Mouse (Mus musculus) hindbrain, postnatal 0 days (tissue): Measurements from ENCODE around the gene Sugp1. TPM values are rescaled to one million over a fixed set of nuclear protein-coding genes. Genes with fewer than 3 reads are reported as not detected.

Source experiments
- ATAC-seq: fragments of 200-750 bp; cut with Nextera tagmentation; 2 replicates; pipeline ENCODE4 v1.8.0; 2017; ENCODE audit warnings: mild to moderate bottlenecking, moderate TSS enrichment, moderate library complexity
- DNase-seq: peaks from one replicate; pipeline ENCODE4 v3.0.0-alpha.2; 2015; ENCODE audit warnings: low spot score
- H3K27ac ChIP-seq: fragments of 300-500 bp; sonication (generic); 2 replicates; pipeline ENCODE4 v1.5.1; 2014; ENCODE audit warnings: mild to moderate bottlenecking
- H3K27me3 ChIP-seq: fragments of 300-500 bp; sonication (generic); 2 replicates; pipeline ENCODE4 v1.6.1; 2014; ENCODE audit warnings: low read length, mixed read lengths; ENCODE audit not compliant: insufficient read depth
- H3K36me3 ChIP-seq: fragments of 300-500 bp; sonication (generic); 2 replicates; pipeline ENCODE4 v1.6.1; 2014; ENCODE audit warnings: low read length, mixed read lengths; ENCODE audit not compliant: insufficient read depth
- H3K4me1 ChIP-seq: fragments of 300-500 bp; sonication (generic); 2 replicates; pipeline ENCODE4 v1.6.1; 2014; ENCODE audit warnings: antibody characterized with exemption, low read length, mixed read lengths; ENCODE audit not compliant: insufficient read depth
- H3K4me2 ChIP-seq: fragments of 300-500 bp; sonication (generic); 2 replicates; pipeline ENCODE4 v1.6.1; 2014; ENCODE audit warnings: low read depth, mild to moderate bottlenecking, low read length, moderate library complexity, mixed read lengths
- H3K4me3 ChIP-seq: fragments of 300-500 bp; sonication (generic); 2 replicates; pipeline ENCODE4 v1.5.1; 2014; ENCODE audit warnings: low read length
- H3K9ac ChIP-seq: fragments of 300-500 bp; sonication (generic); replicated peaks from 2 replicates; pipeline ENCODE4 v1.6.1; 2014; ENCODE audit warnings: mild to moderate bottlenecking, low read length, moderate library complexity, mixed read lengths
- H3K9me3 ChIP-seq: fragments of 300-500 bp; sonication (generic); 2 replicates; pipeline ENCODE4 v1.6.1; 2016; ENCODE audit warnings: low read length, mixed read lengths
- CTCF ChIP-seq: IDR thresholded peaks from 2 replicates; pipeline ENCODE4 v1.5.1; 2016; ENCODE audit warnings: antibody characterized with exemption, control low read depth, low read depth
- WGBS: fragments of 180-500 bp; shearing (Covaris S2); extraction: QIAGEN DNeasy Blood & Tissue Kit; methylation state at CpG from one replicate; pipeline ENCODE4 v1.1.7; 2014; 5-methylcytosine and 5-hydroxymethylcytosine counted together
- polyA plus RNA-seq: library from polyadenylated mRNA; unstranded; fragments of >200 nt; fragmentation: Nextera tagmentation; extraction: Ambion mirVana; gene quantifications from 2 replicates; pipeline ENCODE4 v1.2.1, GENCODE M21; 2015
- total RNA-seq: library from RNA; depleted of rRNA; stranded (reverse); fragments of >200 nt; gene quantifications from 2 replicates; pipeline ENCODE4 v1.2.3, GENCODE M21; 2014

Gene Sugp1
- total and polyA plus RNA-seq, 2 experiments from 2014 or later, result 15.1 to 42.9 TPM

DNA sequence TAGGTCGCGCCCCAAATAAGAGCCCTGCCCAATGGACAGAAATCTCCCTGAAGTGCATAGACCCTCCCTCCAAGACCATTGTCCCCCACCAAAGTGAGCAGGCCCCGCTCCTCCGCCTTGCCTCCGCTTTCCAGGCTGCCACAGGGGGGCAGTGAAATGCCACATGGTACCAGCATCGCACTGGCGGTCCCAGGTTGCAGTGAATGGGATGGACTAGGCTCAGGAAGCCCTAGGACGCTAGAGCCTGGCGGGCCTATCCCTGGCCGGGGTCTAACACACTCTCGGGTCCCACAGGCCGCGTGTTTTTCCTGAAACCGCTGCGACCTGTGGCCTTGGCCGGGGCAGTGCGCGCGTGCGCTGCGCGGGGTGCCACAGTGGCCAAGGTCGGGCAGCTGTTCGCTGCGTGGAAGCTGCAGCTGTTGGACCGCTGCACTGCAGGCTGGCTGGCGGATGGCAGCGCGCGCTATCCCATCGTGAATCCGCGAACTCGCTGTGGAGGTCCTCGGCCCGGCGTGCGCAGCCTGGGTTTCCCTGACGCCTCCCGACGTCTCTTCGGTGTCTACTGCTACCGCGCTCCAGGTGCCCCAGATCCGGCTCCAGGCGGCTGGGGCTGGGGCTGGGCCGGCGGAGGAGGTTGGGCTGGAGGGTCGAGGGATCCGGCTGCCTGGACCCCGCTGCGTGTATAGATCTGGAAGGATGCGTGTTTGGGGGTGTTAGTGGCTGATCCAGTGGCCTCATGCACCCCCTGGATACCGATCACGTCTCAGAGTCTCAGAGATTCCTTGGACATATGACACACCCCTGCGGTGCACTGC, 45.4 kb downstream of the Sugp1 start:
- H3K36me3 ChIP-seq, result no peaks in the 10 kb centered on the region
- peak overlapping the region; percentile 49 for H3K9ac ChIP-seq
- TF ChIP-seq CTCF, result peak; percentile 87
- DNase-seq, result peak; percentile 77
- H3K4me1 ChIP-seq, result peaks cover 22% of the 10 kb centered on the region
- H3K4me3 ChIP-seq, result peak overlapping the region; percentile 37
- H3K27me3 ChIP-seq, result peaks cover 29% of the 10 kb centered on the region
- ATAC-seq, result peak; percentile 53
- 6% methylated on average over 56 of the region's 56 CpGs for WGBS
- H3K4me2 ChIP-seq, result peak overlapping the region; percentile 65
- no peak overlapping the region for H3K27ac ChIP-seq
- H3K9me3 ChIP-seq, result no peaks in the 10 kb centered on the region

DNA sequence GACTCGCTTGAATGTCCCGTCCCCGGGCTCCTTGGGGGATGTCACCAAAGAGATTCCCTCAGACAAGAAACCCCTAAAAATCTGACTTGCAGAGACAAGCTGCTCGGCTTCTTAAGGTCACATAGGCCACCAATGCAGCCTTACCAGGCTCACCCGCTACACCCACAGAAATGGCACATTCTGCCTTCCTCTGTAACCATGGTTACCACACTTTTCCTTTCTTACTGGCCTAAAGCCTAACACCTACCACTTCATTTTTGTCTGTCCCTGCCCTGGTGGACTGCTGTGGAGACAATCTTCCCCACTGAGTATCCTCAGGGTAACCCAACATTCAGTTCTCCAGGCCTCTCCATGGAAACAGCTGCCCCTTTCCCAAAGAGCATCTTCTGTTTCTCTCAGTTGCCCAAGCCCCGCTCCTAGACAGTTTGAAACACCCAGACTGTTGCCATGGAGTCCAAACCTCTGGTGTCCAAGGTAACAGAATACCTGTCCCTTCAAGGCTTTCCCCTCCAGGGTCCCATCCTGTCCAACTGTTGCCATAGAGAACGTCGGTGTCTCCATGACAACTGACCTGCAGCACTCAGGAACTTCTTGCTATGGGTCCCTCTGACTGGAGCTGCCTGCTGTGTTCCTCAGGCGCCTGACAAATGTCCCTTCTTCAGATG, 46.8 kb downstream of the Sugp1 start:
- Histone ChIP-seq H3K4me3 (no peak overlapping the region), H3K27ac (peak overlapping the region; percentile 29; the same call in 1 of the 2 replicates), H3K27me3 (peaks cover 23% of the 10 kb centered on the region), H3K36me3 (peaks cover 4% of the 10 kb centered on the region; the same call in 1 of the 2 replicates), H3K9me3 (no peaks in the 10 kb centered on the region), H3K4me2 (no peak overlapping the region), H3K4me1 (peaks cover 8% of the 10 kb centered on the region; the same call in 1 of the 2 replicates), H3K9ac (no peak overlapping the region)
- TF ChIP-seq CTCF, result no peak
- ATAC-seq (peak; percentile 72), DNase-seq (peak; percentile 64)
- 38% methylated on average over 9 of the region's 9 CpGs for WGBS

DNA sequence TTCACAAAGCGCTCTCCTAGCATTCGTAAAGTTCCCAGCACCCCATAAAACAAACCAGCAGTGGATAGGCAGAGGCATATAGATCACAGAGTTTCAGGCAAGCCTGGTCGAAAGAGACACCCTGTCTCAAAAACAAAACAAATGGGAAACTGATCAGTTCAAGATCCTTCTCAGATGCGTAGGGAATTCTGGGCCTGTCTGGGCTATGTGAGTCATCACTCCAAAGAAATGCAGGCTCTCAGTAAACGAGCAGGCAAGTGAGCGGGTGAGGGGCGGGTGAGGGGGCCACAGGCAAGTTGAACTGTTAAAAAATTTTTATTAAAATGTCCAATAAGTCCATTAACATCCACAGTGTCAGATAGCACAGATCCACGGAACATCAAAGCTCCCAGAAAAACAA, 50.2 kb downstream of the Sugp1 start:
- peaks cover 8% of the 10 kb centered on the region; the same call in 1 of the 2 replicates for H3K4me1 ChIP-seq
- no peaks in the 10 kb centered on the region for H3K27me3 ChIP-seq
- no peak overlapping the region for H3K9ac ChIP-seq
- ATAC-seq (no peak), DNase-seq (no peak)
- WGBS, result 73% methylated on average over 8 of the region's 8 CpGs
- no peak overlapping the region for H3K4me2 ChIP-seq
- H3K4me3 ChIP-seq, result no peak overlapping the region
- H3K27ac ChIP-seq, result no peak overlapping the region
- no peak for TF ChIP-seq CTCF
- no peaks in the 10 kb centered on the region for H3K9me3 ChIP-seq
- peaks cover 32% of the 10 kb centered on the region for H3K36me3 ChIP-seq

DNA sequence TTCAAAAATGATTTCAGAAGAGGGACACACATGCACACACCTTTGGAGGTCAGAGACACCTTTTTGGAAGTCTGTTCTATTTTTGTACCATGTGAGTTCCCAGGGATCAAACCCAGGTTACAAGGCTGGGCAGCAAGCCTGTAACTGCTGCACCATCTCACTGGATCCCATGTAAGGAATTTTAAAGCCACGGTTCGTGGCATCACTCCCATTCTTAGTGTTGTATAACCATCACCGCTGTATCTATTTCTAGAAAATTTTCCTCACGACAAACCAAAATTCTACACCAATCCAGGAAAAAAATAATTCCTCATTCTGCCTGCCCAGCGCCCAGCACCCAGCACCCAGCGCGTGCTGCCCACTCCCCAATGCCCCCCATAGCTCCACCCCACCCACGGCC, 56.7 kb downstream of the Sugp1 start:
- DNase-seq (no peak), ATAC-seq (no peak)
- H3K36me3 ChIP-seq, result peaks cover 73% of the 10 kb centered on the region
- no peak overlapping the region for H3K9ac ChIP-seq
- TF ChIP-seq CTCF, result no peak
- no peaks in the 10 kb centered on the region for H3K4me1 ChIP-seq
- H3K4me3 ChIP-seq, result no peak overlapping the region
- H3K27ac ChIP-seq, result no peak overlapping the region
- 78% methylated on average over 8 of the region's 8 CpGs for WGBS
- H3K4me2 ChIP-seq, result no peak overlapping the region
- H3K27me3 ChIP-seq, result no peaks in the 10 kb centered on the region
- no peaks in the 10 kb centered on the region for H3K9me3 ChIP-seq

DNA sequence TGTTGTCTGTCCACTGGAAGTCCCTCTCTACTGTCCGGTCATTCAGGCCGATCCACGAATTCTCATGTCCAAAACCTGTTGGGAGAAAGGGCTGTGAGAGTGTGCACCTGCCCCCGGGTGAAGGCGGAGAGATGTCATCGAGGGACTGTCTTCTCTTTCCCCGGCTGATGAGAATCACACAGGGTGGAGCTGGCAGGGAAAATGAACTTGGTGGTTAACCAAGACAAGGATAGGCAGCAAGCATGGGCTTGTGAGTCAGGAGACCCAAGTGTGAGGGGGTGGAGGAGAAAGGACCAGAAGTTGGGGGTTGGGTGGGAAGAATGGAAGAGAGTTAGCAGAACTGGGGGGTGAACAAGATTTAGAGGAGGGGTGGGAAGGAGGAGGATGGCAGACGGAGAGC, 57.6 kb downstream of the Sugp1 start:
- H3K4me3 ChIP-seq, result no peak overlapping the region
- H3K27me3 ChIP-seq, result no peaks in the 10 kb centered on the region
- no peak for DNase-seq
- H3K27ac ChIP-seq, result no peak overlapping the region
- H3K9me3 ChIP-seq, result no peaks in the 10 kb centered on the region
- peaks cover 68% of the 10 kb centered on the region for H3K36me3 ChIP-seq
- WGBS, result 91% methylated on average over 8 of the region's 8 CpGs
- H3K4me2 ChIP-seq, result no peak overlapping the region
- TF ChIP-seq CTCF, result no peak
- H3K4me1 ChIP-seq, result no peaks in the 10 kb centered on the region
- no peak overlapping the region for H3K9ac ChIP-seq
- no peak for ATAC-seq

DNA sequence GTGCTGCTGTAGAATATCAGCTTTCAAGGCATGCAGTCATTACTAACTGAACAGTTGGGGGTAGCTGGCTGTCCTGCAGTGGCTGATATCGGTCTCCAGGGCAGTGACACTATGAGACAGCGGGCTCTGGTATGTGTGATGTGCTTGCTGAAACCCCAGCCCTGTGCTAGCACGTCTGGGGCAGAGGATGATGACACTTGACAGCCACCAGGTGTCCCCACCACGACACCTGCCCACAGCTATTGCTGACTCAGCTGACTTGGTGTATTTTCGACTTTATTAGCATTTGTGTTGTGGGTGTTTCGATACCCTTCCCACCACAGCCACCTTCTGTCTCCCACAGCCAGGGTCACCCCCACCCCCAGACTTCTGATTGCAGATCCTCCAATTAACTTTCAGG, 61.9 kb downstream of the Sugp1 start:
- peak; percentile 70 for DNase-seq
- Histone ChIP-seq H3K9ac (no peak overlapping the region), H3K27me3 (no peaks in the 10 kb centered on the region), H3K4me2 (no peak overlapping the region), H3K4me3 (no peak overlapping the region), H3K36me3 (peaks cover 51% of the 10 kb centered on the region), H3K27ac (no peak overlapping the region), H3K9me3 (no peaks in the 10 kb centered on the region), H3K4me1 (no peaks in the 10 kb centered on the region)
- ATAC-seq, result peak; percentile 79
- TF ChIP-seq CTCF, result peak; percentile 75
- 20% methylated on average over 6 of the region's 6 CpGs for WGBS
